Mouse (Mus musculus) gastrocnemius, postnatal 4 days (tissue): ENCODE results near the gene Sertad2. TPM values are rescaled to one million over a fixed set of nuclear protein-coding genes. Genes with fewer than 3 reads are reported as not detected.

Experiments
- DNase-seq, 2 experiments: peaks; one replicate each; pipeline ENCODE4 v3.0.0; 2021 to 2022; ENCODE audit warnings: low spot score in 2 of 2, mixed read lengths in 2 of 2
- total RNA-seq, 2 experiments: library from RNA; stranded (reverse); gene quantifications; 2 replicates each; pipeline ENCODE4 v1.2.3; 2021

Gene Sertad2
- total RNA-seq, 2 experiments from 2014 or later = 20.4 to 20.8 TPM

DNA sequence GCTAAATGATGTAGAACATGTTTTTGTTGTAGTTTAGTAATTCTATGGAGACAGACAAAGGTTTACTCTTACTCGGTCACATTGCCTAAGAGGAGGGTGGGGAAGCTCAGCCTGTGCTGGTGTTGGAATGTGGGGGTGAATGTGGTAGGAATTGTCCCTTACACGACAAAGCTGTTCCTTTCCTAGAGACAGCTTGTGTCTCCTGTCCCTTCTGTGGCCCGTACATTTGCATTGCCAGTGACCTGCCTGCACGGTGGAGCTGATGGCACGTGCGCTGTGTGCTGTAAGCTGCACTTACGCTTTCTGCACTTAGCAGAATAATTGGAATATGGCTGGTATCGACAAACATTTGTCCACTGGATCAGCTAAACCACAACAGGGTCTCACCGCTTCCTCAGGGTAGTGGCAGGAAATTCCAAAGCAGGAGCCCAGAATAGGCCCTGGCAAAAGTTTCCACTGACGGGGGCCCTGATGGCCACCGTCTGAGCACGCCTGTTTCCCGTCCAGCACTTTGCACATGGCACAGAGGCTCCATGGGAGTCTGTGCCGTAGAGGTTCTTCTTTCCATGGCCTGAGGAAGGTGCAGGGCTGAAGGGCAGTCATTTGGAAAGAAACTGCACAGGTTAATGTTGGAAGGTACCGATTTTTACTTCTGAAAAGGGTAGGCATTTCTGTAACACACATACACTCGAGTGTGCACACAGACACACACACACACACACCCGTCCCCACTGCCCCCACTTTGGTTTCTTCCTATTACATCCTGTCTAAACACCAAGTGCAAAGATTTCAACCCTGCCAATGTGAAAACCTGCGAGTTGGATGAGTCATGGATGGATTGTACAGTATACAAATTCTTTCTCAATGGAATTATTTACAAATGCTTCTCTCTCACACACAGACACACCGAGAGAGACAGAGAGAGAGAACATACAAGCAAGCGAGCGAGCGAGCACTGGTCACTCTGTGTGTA lies 51.5 kb downstream of the Sertad2 start:
- DNase-seq = no peak

DNA sequence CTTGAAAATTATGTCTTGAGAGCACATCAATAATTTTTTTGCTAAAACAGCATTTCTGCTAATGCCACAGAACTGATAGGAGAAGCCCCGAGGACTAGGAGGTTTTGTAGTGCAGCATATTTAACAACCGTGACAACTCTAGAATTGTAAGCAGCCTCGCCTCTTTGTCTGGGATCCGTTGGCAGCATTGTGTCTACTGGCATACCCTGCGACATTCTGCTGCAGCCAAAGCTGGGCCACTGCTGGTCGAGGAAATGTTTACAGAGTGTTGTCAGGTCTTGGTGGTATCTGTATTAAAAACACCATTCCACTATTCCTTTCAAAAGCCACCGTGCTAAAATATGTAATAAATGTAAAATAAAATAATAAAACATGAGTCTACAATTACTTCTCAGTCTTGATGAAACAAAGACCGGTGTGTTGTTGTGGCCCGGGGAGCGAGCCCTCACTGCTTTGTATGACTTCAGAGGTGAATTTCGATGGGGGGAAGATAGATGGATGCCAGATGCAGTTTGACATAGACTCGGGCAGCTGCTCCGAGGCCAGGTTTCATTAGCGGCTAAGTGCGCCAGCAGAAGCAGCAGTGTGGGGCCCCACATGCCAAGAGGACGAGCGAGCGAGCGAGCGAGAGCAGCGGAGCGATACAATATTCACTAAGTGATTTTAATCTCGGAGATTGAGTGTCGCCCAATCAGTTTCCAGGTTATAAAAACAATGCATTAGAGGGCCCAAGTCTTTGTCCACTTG lies 60.2 kb downstream of the Sertad2 start:
- DNase-seq = peak in 1 of 2 experiments; percentile 53

DNA sequence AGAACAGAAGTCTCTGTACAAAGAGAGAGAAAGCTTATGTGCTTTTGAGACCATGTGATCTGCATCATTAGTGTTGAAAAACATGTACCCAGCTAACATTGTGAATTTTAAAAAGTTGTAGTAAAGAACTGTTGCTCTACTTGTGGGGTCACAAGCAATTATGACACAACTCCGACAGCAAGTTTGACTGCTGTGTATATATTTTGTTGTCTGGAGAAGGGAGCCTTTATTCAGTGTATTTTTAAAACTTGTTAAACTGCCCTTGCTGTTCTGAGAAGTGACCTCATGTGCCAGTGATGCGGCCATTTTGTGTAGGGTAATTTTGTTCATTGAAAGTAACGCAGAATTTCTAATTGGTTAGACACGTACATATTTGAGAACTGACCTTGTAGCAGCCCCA lies 61.1 kb downstream of the Sertad2 start:
- no peak for DNase-seq

DNA sequence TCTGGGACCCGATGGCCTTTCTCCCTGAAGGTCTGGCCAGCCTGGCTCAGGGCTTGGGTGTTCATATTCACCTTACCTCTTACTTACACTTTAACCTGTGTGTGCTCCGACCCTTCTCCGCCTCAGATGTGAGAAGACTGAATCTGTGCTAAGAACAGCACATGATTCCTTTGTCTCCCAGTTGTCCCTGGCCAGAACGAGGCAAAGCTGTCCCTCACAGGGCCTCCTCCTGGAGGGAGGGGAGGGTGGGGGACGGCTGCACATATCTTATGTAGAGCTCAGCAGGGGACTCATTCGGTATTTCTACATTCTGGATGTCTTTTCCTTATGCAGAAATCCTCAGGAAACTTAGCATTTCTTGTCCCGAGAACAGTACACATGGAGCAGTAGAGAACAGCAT lies 62.6 kb downstream of the Sertad2 start:
- no peak for DNase-seq

DNA sequence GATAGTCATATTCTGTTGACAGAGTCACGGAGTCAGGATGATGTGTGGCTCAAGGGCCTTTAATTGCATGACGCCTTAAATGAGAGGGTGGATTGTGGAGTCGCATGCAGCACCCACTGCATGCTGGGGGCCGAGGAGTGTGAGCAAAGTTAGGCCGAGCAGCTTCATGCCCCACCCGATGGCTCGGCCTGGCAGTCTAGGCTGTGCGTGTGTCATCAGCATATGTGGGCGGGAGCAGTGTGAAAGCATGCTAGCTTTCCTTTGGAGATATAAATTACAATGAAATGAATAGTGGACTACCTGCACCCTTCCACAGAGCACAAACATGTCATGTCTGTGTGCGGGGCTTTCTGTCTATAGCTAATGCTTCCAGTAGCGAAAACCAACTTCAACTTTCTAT lies 65.4 kb downstream of the Sertad2 start:
- DNase-seq = no peak

DNA sequence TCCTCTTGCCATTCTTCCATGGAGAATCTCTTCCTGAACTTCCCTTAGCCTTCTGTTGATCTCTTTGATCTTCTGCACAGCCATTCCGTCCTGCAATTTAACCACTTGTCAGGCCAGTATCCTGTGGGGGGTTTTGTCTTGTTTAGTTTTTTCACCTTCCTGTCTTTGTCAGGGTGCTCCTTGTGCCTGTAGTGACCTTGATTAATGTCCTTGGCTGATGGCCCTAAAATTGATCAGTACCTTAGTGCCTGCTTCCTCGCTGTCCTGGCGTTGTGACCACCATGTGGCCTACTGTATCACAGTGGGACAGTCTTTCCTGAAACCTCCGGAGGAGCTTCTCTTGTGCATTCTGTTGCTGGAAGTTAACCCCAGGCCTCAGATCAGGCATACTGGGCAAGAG lies 70.2 kb downstream of the Sertad2 start:
- no peak for DNase-seq

DNA sequence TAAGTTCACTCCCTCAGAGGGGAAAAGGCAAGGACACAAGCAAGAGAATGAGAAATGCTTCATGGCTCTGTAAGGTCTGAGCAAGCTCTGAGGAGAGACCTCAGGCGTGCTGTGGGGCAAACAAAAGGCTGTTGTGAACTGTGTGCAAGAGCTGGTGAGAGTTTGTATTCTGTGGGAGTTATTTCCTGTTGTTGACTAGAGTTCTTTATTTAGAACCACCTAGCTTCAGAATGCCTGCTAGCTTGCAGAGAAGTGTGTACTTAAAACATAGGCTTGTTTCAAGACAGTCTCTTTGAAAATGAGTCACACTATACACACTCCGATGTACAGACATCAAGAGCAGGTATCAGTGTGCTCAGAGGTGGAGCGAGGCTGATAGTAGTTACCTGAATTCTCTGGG lies 73.0 kb downstream of the Sertad2 start:
- no peak for DNase-seq

DNA sequence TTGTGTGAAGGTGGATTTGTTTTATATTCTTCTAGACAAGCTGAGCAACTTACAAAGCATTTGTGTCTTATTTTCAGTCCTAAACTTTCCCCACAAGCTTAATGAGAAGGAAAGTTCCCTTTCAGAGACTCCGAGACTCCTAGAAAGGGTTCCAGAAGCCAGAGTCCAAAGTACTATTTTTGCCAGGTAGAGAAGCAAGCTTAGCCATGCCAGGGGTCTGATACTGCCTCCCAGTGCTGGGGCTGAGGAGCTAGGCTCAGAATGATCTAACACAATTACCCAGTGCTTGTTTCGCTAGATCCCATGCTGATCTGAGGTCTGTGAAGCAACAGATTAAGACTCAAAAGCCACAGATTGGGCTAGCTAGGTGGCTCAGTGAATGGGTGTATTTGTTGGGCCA lies 84.1 kb downstream of the Sertad2 start:
- DNase-seq = no peak

DNA sequence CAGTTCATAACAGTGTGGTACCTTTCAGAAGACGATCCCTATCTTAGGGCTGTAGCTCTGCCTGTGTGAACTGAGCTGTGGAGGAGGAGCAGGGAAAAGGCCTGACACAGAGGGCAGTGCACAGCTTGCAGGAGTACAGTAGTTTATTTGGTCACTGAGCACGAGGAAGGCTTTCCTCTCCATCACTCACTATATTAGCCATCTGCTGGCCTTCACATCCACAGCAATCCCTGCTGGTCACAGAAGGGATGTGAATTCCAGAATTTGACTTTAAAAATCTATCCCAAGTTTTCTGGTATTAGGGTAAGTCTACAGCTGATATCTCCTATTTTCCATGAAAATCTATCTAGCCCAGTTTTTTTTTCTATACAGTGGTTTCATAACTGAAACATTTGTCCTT lies 85.2 kb downstream of the Sertad2 start:
- no peak for DNase-seq

DNA sequence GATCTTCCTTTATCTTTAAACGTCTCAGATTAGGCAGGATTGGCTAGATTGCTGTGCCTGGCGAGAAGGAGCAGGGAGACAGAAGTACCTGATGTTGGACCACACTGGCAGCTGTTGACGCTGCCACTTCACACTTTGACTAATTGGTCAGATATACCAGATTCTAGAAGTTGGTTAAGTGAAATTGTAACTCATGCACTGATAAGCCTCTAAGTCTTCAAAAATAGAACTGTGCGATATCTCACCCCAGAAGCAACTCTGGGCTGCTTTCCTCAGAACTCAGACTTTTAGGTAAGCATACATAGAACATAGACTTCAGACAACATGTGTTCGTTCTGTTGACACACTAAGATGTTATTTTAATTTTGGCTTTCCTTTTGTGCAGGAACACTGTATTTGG lies 86.6 kb downstream of the Sertad2 start:
- DNase-seq = no peak

DNA sequence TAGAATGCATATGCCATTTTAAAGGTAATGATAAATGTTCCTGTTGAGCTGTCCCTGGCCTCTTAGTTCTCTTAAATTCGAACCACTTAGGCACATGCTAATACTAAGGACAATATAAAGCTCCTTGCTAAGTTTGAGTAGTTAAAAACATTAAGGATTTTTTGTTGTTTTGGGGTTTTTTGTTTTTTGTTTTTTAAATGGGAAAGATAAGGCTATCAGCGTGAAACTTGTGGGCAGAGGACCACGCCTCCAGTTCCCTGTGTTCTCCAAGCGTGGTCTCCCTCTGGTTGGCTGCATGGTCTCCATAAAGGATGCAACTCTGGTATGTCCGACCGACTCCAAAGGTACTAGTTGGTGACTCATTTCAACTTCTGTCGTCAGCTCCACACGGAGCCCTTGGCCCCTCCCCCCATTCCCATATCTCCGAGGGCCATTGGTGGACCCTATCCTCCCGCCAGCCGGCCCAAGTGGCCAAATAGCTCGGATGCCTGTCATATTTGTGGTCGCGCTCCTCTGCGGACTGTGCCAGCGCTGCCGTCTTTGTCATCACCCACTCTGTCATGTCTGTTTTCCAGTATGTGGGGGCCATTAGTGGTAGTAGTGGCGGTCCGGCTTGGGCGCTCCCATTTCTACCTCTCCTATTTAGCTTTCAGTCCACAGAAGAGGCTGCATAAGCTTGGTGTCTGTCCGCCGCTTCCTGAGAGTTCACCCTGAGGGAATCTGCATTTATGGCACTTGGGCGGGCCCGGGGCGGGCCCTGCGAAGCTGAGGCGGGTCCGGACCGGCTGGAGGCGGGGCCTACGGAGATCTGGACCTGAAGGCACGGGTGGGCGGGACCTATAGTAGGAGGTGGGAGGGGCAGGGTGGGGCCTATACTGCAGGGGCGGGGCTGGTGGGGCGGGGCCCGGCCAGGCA lies 88.2 kb downstream of the Sertad2 start:
- DNase-seq = peak; percentile 89 to 95

DNA sequence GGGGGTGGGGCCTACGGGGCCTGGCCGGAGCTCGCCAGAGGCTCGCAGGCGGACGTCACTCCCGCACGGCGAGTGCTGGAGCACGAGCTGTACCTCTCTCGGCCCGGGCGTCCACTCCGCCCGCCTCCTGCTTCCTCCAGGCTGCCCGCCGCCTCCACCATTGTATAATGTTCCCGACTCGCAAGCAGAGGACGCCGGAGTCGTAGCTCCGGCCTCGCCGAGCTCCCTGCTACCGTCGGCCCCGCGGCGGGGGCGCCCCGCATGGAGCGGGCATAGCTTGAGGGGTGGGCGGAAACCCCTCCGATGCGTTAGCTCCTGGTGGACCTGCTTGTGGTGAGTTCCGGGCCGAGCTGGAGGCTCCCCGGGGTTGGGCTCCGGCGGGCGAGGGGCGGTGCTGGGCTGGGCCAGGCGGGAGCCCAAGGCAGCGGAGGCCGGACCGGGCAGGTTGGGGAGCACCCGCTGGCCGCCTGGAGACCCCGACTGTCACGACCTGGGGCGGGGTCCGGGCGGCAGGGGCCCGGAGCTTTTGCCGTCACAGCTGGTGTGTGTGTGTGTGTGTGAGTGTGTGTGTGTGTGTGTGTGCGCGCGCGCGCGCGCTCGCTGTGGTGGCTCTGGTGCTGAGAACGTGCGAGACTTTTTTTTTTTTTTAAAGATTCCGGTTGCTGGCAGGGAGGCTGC lies 89.0 kb downstream of the Sertad2 start:
- peak; percentile 65 to 81 for DNase-seq

DNA sequence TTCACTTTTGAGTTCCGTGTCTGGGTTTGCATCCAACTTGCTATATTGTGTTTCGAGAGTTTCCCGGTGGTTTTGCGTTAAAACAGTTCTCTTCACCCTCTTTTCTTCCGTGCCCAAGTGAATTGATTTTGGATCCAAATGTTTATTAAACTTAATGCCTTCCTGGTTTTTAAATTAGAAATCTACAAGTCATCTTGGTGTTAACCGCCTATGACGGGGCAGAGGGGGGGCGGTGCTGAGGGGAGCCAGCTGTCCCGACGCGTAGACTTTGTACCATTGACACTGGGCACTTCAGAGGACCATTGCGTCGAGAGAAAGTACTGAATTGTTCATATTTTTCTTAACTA lies 89.5 kb downstream of the Sertad2 start:
- peak in 1 of 2 experiments; percentile 58 for DNase-seq

DNA sequence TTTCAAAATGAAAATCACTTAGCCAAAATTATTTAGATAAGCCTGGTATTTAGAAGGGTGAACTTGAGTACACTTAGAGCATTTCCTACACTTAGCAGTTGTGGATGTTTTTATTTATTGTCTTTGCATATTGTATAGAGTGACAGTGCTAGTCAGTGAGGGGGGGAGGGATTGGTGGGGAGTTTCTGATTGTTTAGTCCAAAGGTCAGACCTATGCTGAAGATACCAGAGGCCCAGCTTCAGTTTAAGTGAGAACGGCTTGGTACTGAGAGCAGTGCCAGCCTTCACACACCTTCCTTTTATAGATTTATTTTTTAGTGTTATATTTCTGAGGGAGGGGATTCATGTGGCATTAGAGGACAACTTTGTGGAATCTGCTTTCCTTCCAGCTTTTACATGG lies 91.5 kb downstream of the Sertad2 start:
- no peak for DNase-seq

DNA sequence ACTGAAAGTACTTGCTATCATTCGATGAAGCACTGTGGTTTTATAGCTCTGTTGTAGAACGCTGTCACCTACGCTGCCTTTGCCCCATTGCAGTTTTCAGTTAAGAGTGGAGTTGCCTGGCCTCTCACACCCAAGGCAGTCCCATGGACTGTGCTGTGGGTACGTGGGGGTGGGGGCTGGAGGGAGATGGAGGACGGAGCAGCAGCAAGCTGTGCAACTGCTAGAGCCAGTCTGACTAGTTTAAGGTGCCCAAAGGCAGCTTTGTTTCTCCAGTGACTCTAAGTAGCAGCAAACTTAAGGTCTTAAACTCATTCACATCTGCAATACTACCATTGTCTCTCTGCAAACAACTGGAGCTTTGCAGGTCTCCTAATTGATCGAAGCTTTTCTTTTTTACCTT lies 92.6 kb downstream of the Sertad2 start:
- DNase-seq = no peak

DNA sequence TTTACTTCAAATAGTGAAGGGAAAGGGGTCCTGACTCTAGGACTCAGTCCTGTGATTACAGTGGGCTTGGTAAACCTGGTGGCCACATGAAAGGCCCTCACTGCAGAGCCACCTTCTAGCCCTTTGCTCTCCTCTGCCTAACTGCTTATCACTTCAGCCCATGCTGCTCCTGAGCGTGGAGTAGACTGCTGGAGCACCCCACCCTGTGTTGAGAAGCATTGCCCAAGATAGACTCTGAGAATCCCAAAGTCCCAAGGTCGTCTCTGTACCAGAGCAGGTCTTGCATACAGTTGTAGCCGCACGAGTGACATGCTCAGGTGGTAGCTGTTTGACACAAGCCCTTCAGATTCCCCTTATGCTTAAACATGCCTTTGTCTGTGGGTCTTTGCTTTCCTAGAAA lies 93.1 kb downstream of the Sertad2 start:
- no peak for DNase-seq

DNA sequence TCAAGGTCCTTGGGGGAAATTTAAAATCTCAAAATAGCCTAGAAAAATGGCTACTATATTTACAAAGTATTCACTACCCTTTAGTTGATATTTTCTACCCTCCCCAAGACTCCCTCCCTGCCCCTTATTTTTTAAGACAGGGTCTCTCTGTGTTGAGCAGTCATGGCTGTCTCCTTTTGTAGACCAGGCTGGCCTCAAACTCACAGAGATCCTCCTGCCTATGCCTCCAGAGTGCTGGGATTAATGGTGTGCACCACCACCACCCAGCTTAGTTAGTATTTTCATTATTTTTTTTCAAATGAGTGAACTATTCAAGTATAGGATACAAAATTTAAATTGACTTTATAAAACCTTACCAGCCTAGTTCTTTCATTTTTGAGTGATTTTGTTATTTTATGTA lies 94.0 kb downstream of the Sertad2 start:
- no peak for DNase-seq

DNA sequence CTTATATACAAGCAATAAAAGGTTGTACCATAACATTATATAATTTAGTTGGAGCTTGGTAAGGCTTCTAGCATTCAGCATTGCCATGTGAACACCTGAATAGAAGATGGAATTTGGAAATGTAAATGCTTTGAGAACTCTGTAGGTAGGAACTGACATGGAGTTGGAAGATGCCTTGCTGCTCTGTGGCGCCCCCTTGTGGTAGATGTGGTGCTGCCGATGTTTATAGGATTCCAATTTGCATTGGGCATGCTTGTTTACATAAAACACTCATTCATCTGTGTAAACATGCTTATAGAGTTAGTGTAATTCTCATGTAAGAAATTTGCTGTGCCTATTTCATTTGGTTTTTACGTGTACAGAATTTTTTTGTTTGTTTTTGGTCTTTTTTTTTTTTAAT lies 95.8 kb downstream of the Sertad2 start:
- DNase-seq = peak; percentile 56 to 73

DNA sequence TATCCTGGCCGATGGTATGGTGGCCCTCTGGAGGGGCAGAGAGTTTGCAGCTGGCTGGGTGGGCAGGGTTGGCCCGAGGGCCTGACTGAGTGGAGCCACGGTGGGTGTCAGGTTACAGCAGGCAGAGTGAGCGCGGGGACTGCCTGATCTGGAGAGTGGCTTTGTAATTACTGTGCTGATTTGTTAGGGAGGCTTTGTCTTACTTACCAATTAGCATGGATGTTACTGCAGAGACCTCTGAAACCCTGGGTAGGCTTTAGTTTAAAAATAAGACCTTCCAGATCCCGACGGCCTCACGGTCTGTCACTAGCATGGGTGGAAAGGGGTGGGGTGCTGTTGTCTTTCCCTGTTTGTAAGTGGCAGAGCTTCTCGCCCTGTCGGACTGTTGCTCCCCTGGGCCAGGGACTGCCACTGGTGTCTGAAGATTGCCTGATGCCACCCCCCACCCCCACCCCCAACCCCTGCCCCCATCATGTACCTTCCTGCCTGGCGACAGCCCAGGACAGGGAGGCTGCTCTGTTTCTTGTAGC lies 96.9 kb downstream of the Sertad2 start:
- peak in 1 of 2 experiments; percentile 59 for DNase-seq

DNA sequence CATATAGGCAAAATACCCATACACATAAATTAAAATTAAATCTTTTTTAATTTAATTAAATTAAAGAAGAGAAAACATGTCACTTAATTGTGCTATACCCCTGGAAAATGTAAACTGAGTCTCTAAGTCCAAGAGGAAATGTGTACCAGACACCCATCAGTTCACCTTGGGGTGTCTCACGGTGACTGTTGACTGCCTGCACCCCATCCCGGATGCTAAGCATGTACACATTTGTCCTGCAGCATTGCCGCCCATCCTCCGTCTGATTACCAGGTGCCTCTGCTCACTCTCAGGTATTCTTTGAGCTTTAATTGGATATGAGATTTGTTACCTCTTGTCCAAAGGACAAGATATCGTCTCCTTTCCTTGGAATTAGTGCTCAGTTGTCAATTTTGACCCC lies 99.3 kb downstream of the Sertad2 start:
- no peak for DNase-seq

DNA sequence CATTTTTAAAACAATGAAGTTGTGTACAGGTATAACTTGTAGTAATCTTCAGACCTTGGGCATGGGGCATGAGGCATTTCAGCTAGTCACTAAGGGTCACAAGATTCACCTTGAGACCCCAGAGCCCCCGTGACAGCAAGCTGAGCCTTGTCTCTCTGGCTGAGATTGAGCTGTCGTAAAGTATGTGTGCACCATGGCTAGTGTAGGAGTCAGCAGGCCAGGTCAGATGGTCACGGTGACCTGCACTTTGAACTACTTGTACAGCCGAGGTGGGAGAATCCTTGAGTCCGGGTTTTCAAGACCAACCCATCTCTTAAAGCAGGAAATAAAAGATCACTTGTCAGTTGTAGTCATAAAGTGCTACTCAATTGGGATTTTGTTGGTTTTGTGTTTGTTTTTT lies 100.1 kb downstream of the Sertad2 start:
- DNase-seq = no peak
